Mouse (Mus musculus) intestine, embryonic 16.5 days (tissue): ENCODE measurements around the gene Syt1. TPM values are rescaled to one million over a fixed set of nuclear protein-coding genes. Genes with fewer than 3 reads are reported as not detected.

ENCODE experiments used
- ATAC-seq: fragments of 200-750 bp; cut with Nextera tagmentation; 2 replicates; pipeline ENCODE4 v1.8.0; 2017; ENCODE audit warnings: moderate TSS enrichment, moderate library complexity
- H3K27ac ChIP-seq: fragments of 300-500 bp; sonication (generic); 2 replicates; pipeline ENCODE4 v1.5.1; 2014; ENCODE audit warnings: mild to moderate bottlenecking, low read length
- H3K27me3 ChIP-seq: fragments of 300-500 bp; sonication (generic); replicated peaks from 2 replicates; pipeline ENCODE4 v1.6.1; 2014; ENCODE audit warnings: low read length, control low read depth, mixed read lengths; ENCODE audit not compliant: control insufficient read depth, insufficient read depth
- H3K36me3 ChIP-seq: fragments of 300-500 bp; sonication (generic); 2 replicates; pipeline ENCODE4 v1.6.1; 2014; ENCODE audit warnings: low read length, control low read depth; ENCODE audit not compliant: control insufficient read depth, insufficient read depth
- H3K4me1 ChIP-seq: fragments of 300-500 bp; sonication (generic); 2 replicates; pipeline ENCODE4 v1.6.1; 2014; ENCODE audit warnings: low read length, control low read depth, mixed read lengths; ENCODE audit not compliant: control insufficient read depth, insufficient read depth
- H3K4me2 ChIP-seq: fragments of 300-500 bp; sonication (generic); 2 replicates; pipeline ENCODE4 v1.6.1; 2014; ENCODE audit warnings: low read depth, low read length, control low read depth
- H3K4me3 ChIP-seq: fragments of 300-500 bp; sonication (generic); 2 replicates; pipeline ENCODE4 v1.5.1; 2014; ENCODE audit warnings: mild to moderate bottlenecking, low read length
- H3K9ac ChIP-seq: fragments of 300-500 bp; sonication (generic); 2 replicates; pipeline ENCODE4 v1.6.1; 2014; ENCODE audit warnings: low read depth, low read length
- H3K9me3 ChIP-seq: fragments of 300-500 bp; sonication (generic); 2 replicates; pipeline ENCODE4 v1.6.1; 2016; ENCODE audit warnings: low read length, control low read depth; ENCODE audit not compliant: control insufficient read depth
- WGBS: fragments of 180-500 bp; shearing (Covaris S2); extraction: QIAGEN DNeasy Blood & Tissue Kit; methylation state at CpG from one replicate; pipeline ENCODE4 v1.1.7; 2014; 5-methylcytosine and 5-hydroxymethylcytosine counted together
- polyA plus RNA-seq: library from polyadenylated mRNA; unstranded; fragments of >200 nt; fragmentation: Nextera tagmentation; extraction: Ambion mirVana; gene quantifications from 2 replicates; pipeline ENCODE4 v1.2.1, GENCODE M21; 2015

The Syt1 gene
- polyA plus RNA-seq, 1 experiment from 2014 or later, result 6.9 TPM

GRCm38 (mm10) chr10:108517076-108517475 lies 493.7 kb downstream of the Syt1 start:
- H3K9ac ChIP-seq, result no peak overlapping the region
- WGBS, result 78% methylated on average over 9 of the region's 9 CpGs
- H3K27me3 ChIP-seq, result no peaks in the 10 kb centered on the region
- H3K4me3 ChIP-seq, result no peak overlapping the region
- no peak overlapping the region for H3K27ac ChIP-seq
- no peaks in the 10 kb centered on the region for H3K36me3 ChIP-seq
- H3K9me3 ChIP-seq, result no peaks in the 10 kb centered on the region
- no peak for ATAC-seq
- H3K4me2 ChIP-seq, result no peak overlapping the region
- H3K4me1 ChIP-seq, result no peaks in the 10 kb centered on the region

- H3K4me2 ChIP-seq, result no peak overlapping the region
- no peaks in the 10 kb centered on the region for H3K4me1 ChIP-seq
- H3K36me3 ChIP-seq, result no peaks in the 10 kb centered on the region
- WGBS, result 75% methylated on average over 7 of the region's 7 CpGs
- H3K27me3 ChIP-seq, result no peaks in the 10 kb centered on the region
- no peak overlapping the region for H3K9ac ChIP-seq
- H3K9me3 ChIP-seq, result no peaks in the 10 kb centered on the region
- no peak for ATAC-seq
- no peak overlapping the region for H3K27ac ChIP-seq
- H3K4me3 ChIP-seq, result no peak overlapping the region
Measured at GRCm38 (mm10) chr10:108514671-108515070, 496.1 kb downstream of the Syt1 start.

GRCm38 (mm10) chr10:108509579-108509978 lies 501.2 kb downstream of the Syt1 start:
- Histone ChIP-seq H3K27me3 (no peaks in the 10 kb centered on the region), H3K4me1 (no peaks in the 10 kb centered on the region), H3K4me2 (no peak overlapping the region), H3K9ac (no peak overlapping the region), H3K27ac (no peak overlapping the region), H3K9me3 (no peaks in the 10 kb centered on the region), H3K36me3 (no peaks in the 10 kb centered on the region), H3K4me3 (no peak overlapping the region)
- 65% methylated on average over 3 of the region's 3 CpGs for WGBS
- no peak for ATAC-seq

GRCm38 (mm10) chr10:108506917-108507316 lies 503.9 kb downstream of the Syt1 start:
- Histone ChIP-seq H3K4me1 (no peaks in the 10 kb centered on the region), H3K36me3 (no peaks in the 10 kb centered on the region), H3K9me3 (no peaks in the 10 kb centered on the region), H3K27ac (no peak overlapping the region), H3K9ac (no peak overlapping the region), H3K4me2 (no peak overlapping the region), H3K4me3 (no peak overlapping the region), H3K27me3 (no peaks in the 10 kb centered on the region)
- no peak for ATAC-seq
- 83% methylated on average over 4 of the region's 4 CpGs for WGBS

- H3K27me3 ChIP-seq, result no peaks in the 10 kb centered on the region
- H3K4me2 ChIP-seq, result peak overlapping the region; percentile 24
- peak; percentile 56 for ATAC-seq
- no peak overlapping the region for H3K9ac ChIP-seq
- no peaks in the 10 kb centered on the region for H3K36me3 ChIP-seq
- 46% methylated on average over 7 of the region's 7 CpGs for WGBS
- no peak overlapping the region for H3K27ac ChIP-seq
- H3K9me3 ChIP-seq, result no peaks in the 10 kb centered on the region
- H3K4me3 ChIP-seq, result no peak overlapping the region
- no peaks in the 10 kb centered on the region for H3K4me1 ChIP-seq
Measured at GRCm38 (mm10) chr10:108504925-108505324, 505.9 kb downstream of the Syt1 start.

GRCm38 (mm10) chr10:108504128-108504870 lies 506.5 kb downstream of the Syt1 start:
- no peaks in the 10 kb centered on the region for H3K36me3 ChIP-seq
- H3K9ac ChIP-seq, result no peak overlapping the region
- no peak for ATAC-seq
- peak overlapping the region; percentile 10; the same call in 1 of the 2 replicates for H3K4me3 ChIP-seq
- H3K4me1 ChIP-seq, result no peaks in the 10 kb centered on the region
- H3K9me3 ChIP-seq, result no peaks in the 10 kb centered on the region
- H3K4me2 ChIP-seq, result peak overlapping the region; percentile 24
- no peak overlapping the region for H3K27ac ChIP-seq
- no peaks in the 10 kb centered on the region for H3K27me3 ChIP-seq
- 48% methylated on average over 21 of the region's 21 CpGs for WGBS

- no peaks in the 10 kb centered on the region for H3K36me3 ChIP-seq
- WGBS, result 22% methylated on average over 7 of the region's 7 CpGs
- H3K4me3 ChIP-seq, result no peak overlapping the region
- no peaks in the 10 kb centered on the region for H3K9me3 ChIP-seq
- H3K4me1 ChIP-seq, result no peaks in the 10 kb centered on the region
- no peaks in the 10 kb centered on the region for H3K27me3 ChIP-seq
- H3K4me2 ChIP-seq, result no peak overlapping the region
- ATAC-seq, result no peak
- H3K27ac ChIP-seq, result no peak overlapping the region
- H3K9ac ChIP-seq, result no peak overlapping the region
Measured at GRCm38 (mm10) chr10:108490231-108490630, 520.6 kb downstream of the Syt1 start.

GRCm38 (mm10) chr10:108483991-108484390 lies 526.8 kb downstream of the Syt1 start:
- H3K4me2 ChIP-seq, result no peak overlapping the region
- H3K27me3 ChIP-seq, result no peaks in the 10 kb centered on the region
- H3K9ac ChIP-seq, result no peak overlapping the region
- no peak overlapping the region for H3K4me3 ChIP-seq
- 72% methylated on average over 10 of the region's 10 CpGs for WGBS
- no peaks in the 10 kb centered on the region for H3K4me1 ChIP-seq
- H3K9me3 ChIP-seq, result no peaks in the 10 kb centered on the region
- no peak for ATAC-seq
- no peak overlapping the region for H3K27ac ChIP-seq
- H3K36me3 ChIP-seq, result no peaks in the 10 kb centered on the region

- ATAC-seq, result no peak
- 75% methylated on average over 11 of the region's 11 CpGs for WGBS
- no peak overlapping the region for H3K9ac ChIP-seq
Measured at GRCm38 (mm10) chr10:108480146-108480850, 530.5 kb downstream of the Syt1 start.

More at GRCm38 (mm10) chr10:108480146-108480850, 530.5 kb downstream of the Syt1 start:
- no peak overlapping the region for H3K4me3 ChIP-seq
- no peak overlapping the region for H3K27ac ChIP-seq
- H3K4me1 ChIP-seq, result no peaks in the 10 kb centered on the region
- no peaks in the 10 kb centered on the region for H3K9me3 ChIP-seq
- H3K4me2 ChIP-seq, result no peak overlapping the region
- no peaks in the 10 kb centered on the region for H3K27me3 ChIP-seq
- no peaks in the 10 kb centered on the region for H3K36me3 ChIP-seq
